Mouse (Mus musculus) mouse trophoblast stem cell (cell line): ENCODE results near the gene Ppfia3.
"Not testable (repeated sequence)": the region's sequence is repeated elsewhere in the genome, so short reads cannot be mapped to it uniquely, and the experiment has no call there.

Source experiments
- in situ Hi-C, 2 experiments: fragments of 300-500 bp; cut with MseI, MboI; formaldehyde crosslinking; loops; 2 replicates in 1 of 2; 3 replicates in 1 of 2; pipeline ENCODE4 v1.15.1; 2025

Gene Ppfia3

DNA sequence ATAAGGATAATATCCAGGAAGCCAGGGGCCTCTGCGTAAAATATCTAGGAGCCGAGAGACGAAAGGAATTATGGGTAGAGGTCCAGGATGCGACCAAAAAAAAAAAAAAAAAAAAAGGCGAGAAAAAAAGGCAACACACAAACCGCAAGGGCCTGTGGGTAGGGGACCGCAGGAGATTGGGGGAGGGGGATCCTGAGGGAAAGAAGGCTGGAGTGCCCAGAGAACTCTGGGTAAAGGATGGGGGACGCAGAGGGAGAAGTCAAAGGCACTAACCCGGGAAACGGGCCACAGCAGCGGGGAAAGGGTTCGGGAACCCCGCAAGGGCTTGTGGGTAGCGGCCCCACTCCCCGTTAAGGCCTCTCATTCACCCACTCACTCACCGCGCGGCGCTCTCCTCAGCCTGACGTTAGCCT is 28.3 kb upstream of the Ppfia3 start:
- in situ Hi-C loops, result no loop called here

DNA sequence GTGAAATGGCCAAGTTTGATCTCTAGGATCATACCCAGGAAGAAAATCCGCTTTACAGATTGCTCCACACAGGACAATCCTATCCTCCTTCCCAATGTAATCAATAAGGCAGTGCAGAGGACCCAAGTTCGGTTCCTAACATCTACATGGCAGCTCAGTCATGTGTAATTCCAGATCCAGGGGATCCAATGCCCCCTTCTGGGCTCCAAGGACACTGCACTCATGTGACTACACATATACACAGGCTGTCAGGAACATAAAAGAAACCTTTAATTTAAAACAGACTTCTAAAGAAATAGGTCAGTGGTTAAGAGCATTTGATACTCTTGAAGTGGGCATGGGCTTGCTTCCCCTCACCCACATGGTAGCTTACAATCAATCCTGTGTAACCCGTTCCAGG is 19.3 kb upstream of the Ppfia3 start:
- in situ Hi-C loops, result no loop called here

DNA sequence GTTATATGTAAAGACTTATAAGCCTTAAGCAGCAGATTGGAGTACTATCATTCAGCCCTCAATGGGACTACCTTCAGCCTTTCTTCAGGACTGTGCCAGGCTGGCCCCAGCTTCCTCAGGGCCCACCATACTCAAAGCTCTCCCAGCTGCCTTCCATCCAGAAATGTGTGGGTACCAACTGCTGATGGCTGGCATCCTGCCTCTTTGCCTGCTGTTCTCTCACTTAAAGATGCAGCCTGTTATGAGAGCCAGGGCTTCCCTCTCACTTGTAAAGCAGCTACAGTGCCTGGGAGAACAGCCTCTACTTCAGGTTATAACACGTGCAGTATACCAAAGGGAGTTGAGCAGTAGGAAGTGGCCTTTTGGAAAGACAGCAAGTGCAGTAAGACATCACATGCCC is 9.2 kb upstream of the Ppfia3 start:
- in situ Hi-C loops, result no loop called here

DNA sequence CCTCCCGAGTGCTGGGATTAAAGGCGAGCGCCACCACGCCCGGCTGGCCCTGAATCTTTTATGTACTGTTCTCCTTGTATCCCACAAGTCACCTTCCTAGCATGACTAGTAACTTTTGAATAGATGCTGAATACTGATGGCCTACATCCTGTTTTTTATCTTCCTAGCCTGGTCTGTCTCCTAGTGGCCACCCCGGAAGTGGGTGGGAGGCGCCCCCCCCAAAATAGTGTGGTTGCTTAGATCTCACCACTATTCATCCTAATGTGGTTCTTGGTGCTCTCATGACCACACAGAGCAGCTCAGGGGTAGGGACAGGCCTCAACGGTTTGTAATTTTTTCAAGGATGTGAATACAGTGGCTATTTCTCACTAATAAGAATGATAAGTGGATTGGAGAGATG is 7.8 kb upstream of the Ppfia3 start:
- in situ Hi-C loops, result no loop called here

DNA sequence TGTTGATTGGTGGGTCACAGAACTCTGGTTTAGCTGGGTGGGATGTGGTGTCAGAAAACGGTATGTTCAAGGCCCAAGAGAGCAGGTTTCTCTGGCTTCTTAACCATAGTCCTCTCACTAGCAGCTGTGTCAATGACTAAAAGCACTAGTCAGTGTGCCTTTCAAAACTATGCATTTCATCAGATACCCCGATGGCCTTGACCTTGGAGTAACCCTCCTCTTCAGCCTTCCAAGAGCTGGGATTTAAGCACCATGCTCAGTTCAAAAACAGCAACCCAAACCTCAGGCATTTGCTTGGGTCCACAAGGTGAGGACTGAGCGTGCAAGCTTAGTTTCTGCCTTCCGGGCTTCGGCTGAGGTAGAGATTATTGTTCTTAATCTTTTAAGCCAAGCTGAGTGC is 5.6 kb upstream of the Ppfia3 start:
- in situ Hi-C loops, result no loop called here

DNA sequence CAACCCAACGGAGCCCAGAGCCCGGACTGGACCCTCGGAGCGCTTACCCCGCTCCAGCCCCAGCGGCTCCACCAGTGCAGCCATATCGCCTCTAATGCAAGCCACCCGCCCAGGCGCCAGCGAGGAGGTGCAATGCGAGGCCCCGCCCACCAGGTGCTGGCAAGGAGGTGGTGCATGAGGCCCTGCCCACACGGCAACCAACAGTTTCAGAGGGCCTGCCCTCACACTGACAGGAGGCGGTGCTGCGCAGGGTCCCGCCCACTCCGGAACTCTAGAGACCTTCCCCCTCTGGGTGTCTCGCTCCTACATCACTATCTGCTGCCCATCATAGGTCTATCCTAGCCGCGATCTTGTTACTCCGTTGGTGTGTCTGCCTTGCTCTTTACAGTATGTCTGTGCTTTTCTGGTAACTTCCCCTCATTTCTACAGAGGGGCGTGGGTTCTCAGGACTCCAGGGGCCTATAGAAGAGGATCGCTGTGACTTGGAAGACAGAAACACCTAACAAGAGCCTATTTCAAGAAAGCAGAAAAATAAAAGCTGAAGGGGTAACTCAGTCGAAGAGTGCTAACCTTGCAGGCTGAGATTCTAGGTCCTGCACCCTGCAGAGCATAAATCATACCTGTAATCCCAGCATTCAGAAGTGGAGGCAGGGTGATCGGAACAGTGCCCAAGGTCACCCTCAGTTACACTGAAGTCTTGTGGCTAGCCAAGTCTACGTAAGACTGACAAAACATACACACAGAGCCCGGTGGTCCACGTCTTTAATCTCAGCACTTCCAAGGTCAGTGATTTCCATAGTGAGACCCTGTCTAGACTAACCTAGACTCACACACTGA is 3.9 kb upstream of the Ppfia3 start, which contains the start of gene Lin7b:
Lin7b (minus strand) TSS at position 109 of the 837 bp plus-strand sequence.
- in situ Hi-C loops, result no loop called here

DNA sequence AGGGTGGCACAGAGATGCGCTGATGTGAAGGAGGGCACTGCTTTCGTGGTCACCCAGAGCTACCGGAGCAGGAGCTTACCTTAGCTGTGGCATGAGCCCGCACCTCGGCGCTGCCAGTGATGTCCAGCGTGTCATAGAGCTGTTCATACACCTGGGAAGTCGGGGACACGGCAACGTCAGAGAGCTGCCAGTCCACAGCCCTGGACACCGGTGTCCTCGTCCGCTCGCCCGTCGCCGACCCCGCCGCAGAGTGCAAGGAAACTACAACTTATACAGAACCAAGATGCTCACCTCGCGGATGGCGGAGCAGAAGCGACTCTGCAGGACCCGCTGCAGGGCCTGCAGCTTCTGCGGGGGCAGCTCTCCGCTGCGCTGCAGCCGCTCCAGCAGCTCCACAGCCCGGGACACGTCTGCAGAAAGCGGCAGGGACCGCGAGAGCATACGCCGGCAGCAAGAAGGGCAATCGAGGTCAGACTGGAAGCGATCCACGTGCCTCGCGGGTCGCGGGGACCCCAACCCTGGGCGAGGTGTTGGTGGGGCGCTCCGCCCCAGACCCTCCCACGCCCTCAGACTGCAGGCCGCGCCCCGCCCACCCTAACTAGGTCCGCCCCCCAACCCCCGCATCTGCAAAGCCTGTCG is 3.1 kb upstream of the Ppfia3 start:
- in situ Hi-C loops, result no loop called here

DNA sequence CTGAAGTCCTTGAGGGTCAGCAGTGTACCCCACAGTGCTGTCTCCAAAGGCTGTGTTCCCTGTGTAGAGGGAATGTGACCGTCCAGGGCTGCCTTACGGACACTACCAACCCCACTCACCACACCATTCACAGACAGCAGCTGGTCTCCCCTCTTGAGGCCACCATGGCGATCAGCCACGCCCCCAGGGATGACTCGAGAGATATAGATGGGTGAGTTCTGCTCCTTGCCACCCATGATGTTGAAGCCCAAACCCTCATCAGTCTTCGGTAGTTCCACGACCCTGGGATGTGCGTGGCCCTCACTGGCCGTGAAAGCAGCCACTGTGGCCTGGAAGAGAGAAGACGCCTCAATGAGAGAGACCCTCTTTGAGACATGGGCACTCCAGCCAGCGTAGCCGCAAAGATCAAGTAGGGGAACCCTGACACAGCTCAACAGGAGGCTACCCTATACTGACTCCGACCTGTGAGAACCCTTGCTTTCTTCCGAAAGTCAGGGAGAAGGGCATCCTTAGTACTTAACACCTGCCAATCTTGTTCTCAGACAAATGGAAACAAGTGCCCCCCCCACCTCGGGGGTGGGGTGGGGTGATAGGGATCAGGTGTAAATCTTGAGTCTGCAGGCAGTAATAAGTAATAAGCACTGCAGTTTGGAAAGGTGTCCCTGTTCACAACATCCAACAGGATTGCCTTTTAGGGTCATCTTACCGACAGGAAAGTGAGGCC is 2.4 kb upstream of the Ppfia3 start:
- in situ Hi-C loops, result no loop called here

DNA sequence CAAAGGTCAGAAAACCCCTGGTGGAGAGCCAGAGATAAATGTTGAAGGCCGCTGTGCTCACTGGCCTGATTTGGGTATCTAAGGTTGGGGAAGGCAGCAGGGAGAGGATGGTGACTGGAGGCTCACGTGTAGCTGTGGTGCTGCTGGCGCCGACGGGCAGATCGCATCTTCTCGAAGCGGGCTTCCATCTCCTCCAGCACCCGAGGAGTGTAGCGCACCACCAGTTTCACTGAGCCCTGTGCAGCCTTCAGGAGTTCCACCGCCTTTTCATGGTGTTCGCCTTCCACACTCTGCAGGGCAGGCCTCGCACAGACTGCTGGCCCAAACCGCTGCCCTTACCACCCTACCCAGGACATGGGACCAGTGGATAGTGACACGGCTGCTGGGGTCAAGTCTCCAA is 1.4 kb upstream of the Ppfia3 start:
- in situ Hi-C loops, result no loop called here

DNA sequence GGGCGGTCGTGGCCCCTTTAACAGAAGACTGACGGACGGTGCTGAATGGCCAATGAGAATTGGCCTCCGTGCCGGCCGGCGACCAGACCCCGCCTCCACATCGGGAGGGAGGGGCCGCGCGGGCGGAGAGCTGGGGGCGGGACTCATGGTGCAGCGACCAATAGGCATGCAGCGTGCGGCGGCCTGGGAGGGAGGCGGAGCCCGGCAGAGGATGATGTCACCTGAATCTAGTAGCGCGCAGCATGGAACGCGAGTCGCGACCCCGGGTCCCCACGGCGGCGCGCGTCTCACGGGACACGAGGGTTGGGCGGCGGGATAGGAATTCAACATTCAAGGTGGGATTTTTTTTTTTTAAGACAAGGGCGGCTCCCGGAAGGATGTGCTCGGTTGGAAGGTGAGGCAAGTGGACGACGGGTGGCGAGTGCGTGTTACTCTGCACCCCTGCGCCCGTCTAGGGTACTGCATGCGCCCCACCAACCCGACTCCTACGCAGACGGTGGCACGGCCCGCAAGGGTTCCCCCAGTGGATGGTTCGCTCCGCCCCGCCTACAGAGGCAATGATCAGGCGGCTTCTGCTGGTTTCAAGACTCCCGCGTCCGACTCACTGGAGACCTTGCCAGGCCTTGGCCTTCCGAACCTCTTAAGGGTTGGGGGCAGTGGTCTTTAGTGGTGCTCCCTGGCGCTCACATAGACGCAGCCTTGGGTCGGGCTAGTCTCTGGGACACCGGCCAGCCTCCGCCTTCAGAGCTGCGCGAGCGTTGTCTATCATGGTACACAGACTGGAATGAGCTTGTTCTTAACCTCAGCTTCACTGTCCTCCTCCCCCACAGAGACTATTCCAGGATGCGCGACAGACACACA is 431 bp upstream of the Ppfia3 start:
- in situ Hi-C loops, result no loop called here

DNA sequence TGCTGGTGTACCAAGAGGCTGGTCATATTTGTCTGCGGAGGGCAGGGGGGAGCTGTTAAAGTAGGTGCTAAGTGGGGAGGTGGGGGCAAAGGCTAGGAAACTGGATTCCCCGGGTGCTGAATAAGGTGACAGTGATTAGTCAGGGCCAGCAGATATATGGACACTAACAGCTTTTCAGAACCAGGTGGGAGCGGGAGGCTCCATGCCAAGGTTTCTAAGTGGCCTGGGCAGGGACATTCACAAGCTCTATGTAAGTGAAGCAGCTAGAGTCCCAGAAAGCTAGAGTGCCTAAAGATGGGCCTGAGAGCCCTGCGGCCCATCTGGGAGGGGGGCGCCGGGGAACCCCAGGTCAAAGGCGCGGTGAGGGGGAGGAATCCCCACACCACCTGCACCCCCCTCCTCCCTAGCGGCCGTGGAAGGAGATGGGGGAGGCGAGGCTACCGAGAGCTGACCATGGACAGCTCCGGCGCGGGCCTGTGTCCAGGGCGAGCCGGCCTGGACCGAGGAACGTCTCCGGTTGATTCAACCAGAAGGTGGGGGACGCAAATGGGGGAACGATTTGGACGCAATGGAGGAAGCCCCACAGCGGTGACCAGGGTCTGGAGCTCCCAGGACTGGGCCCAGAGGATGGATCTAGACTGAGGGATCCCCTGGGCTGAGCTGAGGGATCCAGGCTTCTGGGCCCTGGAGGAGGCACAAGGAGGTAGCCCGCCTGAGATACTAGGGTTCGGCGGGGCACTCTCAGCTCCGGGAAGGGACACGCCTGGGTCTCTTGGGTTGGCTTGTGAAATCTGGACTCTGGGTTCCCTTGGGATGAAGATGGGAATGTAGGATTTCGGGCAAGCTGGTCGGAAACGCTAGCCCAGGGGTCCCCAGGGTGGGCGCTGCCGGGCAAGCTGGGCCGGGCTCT is 822 bp downstream of the Ppfia3 start:
- in situ Hi-C loops, result no loop called here

DNA sequence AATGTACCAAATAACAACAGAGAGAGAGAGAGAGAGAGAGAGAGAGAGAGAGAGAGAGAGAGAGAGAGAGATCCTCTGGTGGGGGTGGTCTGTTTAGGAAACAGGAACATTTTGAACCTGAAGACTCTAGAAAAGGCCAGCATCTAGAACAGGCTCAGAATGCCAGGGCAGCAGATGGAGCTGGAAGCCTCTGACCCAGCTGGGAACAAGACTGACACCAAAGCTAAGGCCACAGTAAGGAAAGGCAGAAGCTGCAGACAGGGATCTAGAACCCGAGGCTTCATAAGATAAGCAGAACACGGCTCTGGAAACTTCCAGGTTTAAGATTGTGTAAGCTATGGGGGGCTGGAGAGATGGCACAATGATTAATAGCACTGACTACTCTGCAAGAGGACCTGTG is 2.8 kb downstream of the Ppfia3 start:
- in situ Hi-C loops, result no loop called here

DNA sequence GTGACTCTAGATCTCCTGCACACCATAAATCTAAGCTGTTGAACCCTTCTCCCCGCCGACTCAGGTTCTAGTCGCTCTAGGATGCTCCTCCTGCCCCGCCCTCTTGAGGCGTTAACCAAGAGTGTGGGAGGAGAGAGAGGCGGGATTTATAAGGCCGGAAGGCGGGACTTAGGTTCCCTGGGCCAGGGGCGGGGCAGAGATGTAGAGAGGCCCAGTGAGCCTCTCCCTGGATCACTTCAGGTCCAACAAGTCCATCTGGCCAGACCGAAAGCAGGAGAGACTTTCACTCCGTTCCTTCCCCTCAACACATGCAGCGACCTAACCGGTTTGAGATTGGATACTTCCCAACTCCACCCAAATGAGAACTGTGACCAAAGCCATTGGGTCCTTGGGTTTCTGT is 4.0 kb downstream of the Ppfia3 start:
- in situ Hi-C loops, result no loop called here

DNA sequence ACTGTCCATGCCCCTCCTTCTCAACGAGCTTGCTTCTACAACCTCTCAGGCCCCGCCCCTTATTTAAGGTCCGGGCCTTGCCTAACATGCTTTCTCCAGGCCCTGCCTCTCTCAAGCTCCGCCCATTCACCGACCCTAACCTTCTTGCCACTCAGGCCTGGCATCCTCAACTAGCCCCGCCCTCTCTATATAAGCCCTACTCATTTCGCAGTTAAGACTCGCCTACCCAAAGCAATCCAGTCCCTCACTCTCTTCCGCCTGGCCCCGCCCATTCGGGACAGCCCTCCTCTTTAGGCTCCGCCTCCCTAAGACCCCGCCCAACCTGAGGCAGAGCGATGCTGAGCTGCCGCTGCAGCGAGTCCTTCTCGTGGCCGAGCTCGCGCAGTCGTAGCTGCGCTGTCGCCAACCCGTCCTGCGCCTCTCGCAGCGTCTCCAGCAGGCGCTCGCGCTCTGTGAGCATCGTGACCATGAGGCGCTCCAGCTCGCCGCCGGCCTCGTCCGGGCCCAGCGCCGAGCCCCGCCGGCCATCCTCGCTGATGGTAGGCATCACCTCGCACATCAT is 5.5 kb downstream of the Ppfia3 start:
- in situ Hi-C loops, result no loop called here

DNA sequence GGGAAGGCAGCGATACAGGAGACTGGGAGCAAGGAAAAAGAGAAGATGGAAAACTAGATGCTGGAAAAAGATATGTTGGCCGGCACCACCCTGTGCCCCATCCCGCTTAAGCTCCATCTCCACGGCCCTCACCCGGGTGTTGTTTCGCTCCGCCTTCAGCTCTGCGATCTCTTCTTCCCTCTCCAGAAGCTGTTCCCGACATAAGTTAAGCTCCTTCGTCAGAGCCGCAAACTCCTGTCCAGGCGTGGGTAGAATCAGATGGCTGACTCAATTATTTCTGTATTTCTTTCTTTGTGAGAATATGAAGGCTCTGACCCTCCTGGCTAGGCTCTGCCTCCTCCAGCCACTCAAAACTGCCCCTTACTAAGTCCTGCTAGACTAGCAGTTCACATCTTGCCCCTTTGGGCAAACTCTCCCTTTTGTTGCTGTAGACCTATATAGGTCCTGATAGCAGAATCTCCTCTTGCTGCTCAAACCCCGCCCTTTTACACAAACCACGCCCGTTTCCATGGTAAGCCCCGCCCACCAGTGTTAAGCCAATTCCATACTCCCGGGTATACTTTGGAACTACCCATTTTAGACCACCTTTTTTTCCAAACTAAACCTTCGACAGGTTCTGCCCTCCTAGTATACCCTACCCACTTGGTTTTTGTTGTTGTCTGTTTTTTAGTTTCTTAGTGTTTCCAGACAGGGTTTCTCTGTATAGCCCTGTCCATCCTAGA is 6.3 kb downstream of the Ppfia3 start:
- in situ Hi-C loops, result no loop called here

DNA sequence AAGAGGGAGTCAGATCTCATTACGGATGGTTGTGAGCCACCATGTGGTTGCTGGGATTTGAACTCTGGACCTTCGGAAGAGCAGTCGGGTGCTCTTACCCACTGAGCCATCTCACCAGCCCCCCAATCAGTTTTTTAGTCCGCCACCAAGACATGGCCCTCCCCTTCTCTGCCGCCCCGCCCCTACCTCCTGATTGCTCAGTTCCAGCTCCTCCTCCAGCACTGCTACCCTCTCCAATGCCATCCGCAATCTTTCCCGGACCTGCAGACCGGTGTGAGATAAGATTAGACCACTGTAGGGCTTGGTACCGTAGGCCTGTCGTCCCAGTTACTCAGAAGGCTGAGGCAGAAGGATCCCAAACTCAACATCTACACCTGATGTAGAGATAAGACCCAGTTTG is 7.7 kb downstream of the Ppfia3 start:
- in situ Hi-C loops, result not testable (repeated sequence)

DNA sequence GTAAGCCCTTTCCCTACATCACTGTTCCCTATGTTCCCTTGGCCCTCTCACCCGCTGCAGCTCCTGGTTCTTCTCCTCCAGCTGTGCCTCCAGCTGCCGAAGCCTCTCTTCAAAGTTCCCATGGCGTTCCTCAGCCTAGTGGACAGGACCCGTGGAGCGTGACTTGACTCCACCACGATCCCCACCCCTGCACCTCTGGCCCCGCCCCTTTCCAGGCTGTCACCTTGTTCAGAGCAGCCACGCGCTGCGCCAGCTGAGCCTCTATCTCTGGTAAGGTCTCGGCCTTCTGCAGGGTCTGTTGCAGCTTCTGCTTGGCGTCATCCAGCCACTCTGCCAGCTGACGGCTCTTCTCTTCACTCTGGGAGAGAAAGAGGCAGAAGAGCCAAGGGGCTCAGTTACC is 10.7 kb downstream of the Ppfia3 start:
- in situ Hi-C loops, result no loop called here

DNA sequence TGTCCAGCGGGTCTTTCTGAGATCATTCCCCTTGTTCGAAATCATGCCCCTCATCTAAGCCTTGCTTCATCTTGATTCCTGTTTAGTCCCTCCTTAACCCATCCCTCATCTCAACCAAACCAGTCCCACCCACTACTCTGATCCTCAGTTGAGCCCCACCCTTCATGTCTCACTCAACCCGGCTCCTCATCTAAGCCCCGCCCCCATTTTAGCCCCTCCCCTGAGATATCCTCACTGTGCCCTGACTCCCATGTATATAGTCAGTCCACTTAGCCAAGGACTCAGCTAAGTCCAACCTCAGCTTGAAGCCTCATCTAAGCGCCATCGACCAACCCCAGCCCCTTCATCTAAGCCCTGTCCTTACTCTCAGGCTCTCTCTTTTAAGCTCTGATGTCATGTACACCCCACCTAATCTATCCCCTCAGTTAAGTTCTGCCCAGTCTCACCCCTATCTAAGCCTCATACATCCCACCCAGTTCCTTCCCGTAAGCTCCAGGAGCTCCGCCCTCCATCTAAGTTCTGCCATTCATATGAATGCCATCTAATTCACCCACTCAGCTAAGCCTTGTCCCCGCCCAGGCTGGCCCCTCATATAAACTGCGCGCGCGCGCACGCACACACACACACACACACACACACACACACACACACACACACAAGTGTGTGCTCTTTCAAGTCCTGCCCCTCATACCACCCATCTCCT is 11.3 kb downstream of the Ppfia3 start:
- in situ Hi-C loops, result no loop called here

DNA sequence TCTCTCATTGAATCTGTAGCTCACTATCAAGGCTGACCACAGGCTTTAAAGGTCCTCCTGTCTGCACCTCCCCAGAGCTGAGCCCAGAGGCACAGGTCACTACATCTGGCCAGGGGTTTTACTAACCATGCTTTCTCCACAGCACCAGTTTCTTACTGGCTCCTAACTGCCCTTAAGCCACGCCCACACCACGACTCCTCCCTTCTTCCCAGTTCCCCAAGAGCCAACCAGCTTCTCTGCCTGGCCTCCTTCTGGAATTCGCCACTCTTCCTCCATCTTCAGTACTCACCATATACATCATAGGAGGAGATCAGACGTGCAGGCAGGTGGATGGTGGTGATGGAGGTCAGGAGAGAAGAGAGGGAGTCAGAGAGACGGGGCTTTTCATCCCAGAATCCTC is 13.8 kb downstream of the Ppfia3 start:
- in situ Hi-C loops, result no loop called here
